Mouse (Mus musculus) stomach, embryonic 14.5 days (tissue): ENCODE data around the gene Myzap. TPM values are rescaled to one million over a fixed set of nuclear protein-coding genes. Genes with fewer than 3 reads are reported as not detected.

Experiments
- ATAC-seq: fragments of 200-750 bp; cut with Nextera tagmentation; 2 replicates; pipeline ENCODE4 v1.8.0; 2017; ENCODE audit warnings: low read depth, moderate TSS enrichment; ENCODE audit not compliant: insufficient number of reproducible peaks, insufficient read depth, low FRiP score
- H3K27ac ChIP-seq: fragments of 300-500 bp; sonication (generic); 2 replicates; pipeline ENCODE4 v1.5.1; 2014; ENCODE audit warnings: mild to moderate bottlenecking, low read length, moderate library complexity, mixed read lengths
- H3K27me3 ChIP-seq: fragments of 300-500 bp; sonication (generic); 2 replicates; pipeline ENCODE4 v1.6.1; 2014; ENCODE audit warnings: low read length, control low read depth, mixed read lengths; ENCODE audit not compliant: control insufficient read depth, insufficient read depth
- H3K36me3 ChIP-seq: fragments of 300-500 bp; sonication (generic); 2 replicates; pipeline ENCODE4 v1.6.1; 2014; ENCODE audit warnings: mild to moderate bottlenecking, control low read depth, low read length, moderate library complexity, mixed read lengths; ENCODE audit not compliant: control insufficient read depth, insufficient read depth
- H3K4me1 ChIP-seq: fragments of 300-500 bp; sonication (generic); 2 replicates; pipeline ENCODE4 v1.6.1; 2014; ENCODE audit warnings: low read length, control low read depth, mixed read lengths; ENCODE audit not compliant: control insufficient read depth, insufficient read depth
- H3K4me2 ChIP-seq: fragments of 300-500 bp; sonication (generic); replicated peaks from 2 replicates; pipeline ENCODE4 v1.6.1; 2014; ENCODE audit warnings: low read depth, low read length, control low read depth
- H3K4me3 ChIP-seq: fragments of 300-500 bp; sonication (generic); 2 replicates; pipeline ENCODE4 v1.5.1; 2014; ENCODE audit warnings: low read depth, low read length, control low read depth
- H3K9ac ChIP-seq: fragments of 300-500 bp; sonication (generic); replicated peaks from 2 replicates; pipeline ENCODE4 v1.6.1; 2014; ENCODE audit warnings: low read depth, mild to moderate bottlenecking, control low read depth, low read length, moderate library complexity, mixed read lengths
- H3K9me3 ChIP-seq: fragments of 300-500 bp; sonication (generic); 2 replicates; pipeline ENCODE4 v1.6.1; 2016; ENCODE audit warnings: low read depth, low read length, control low read depth; ENCODE audit not compliant: control insufficient read depth
- WGBS: fragments of 180-500 bp; shearing (Covaris S2); extraction: QIAGEN DNeasy Blood & Tissue Kit; methylation state at CpG from one replicate; pipeline ENCODE4 v1.1.7; 2014; 5-methylcytosine and 5-hydroxymethylcytosine counted together
- polyA plus RNA-seq: library from polyadenylated mRNA; unstranded; fragments of >200 nt; fragmentation: Nextera tagmentation; extraction: Ambion mirVana; gene quantifications from 2 replicates; pipeline ENCODE4 v1.2.1, GENCODE M21; 2014

Gene Myzap
- polyA plus RNA-seq, 1 experiment from 2014 or later, result 11.1 TPM

DNA sequence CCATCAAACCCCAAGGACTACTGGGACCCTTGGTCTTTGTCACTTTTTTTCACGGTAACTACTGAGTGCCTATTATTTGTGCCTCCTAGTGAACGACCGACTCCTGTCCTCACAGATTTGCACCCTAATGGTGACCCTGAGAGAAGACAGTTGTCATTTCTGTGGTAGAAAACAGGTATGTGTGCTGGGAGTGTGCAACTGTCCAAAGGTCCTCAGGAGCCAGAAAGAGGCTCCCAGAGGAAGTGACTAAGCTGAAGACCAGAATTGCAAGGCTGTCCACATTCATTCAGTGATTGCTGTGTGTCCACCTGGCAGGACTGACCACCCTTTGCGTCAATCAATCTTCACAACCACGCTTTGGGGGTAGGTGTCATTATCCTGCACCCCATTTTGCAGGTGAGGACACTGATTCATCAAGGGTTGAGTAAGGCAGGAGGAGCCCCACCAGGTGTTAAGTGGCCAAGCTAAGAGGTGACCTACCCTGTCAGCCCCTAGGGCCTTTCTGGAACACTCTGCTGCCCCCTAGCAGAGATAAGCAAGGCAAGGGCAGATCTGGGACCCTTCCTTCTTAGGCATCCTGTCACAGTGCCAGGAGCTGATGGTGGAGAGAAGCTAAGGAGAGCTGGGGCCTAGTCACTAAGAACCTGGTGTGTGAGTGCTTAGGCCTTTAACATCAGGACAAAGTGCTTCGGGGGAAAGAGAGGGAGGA, 571 bp upstream of the Myzap start:
- Histone ChIP-seq H3K9ac (no peak overlapping the region), H3K36me3 (no peaks in the 10 kb centered on the region), H3K4me2 (peak overlapping the region; percentile 62), H3K4me1 (peaks cover 7% of the 10 kb centered on the region; the same call in 1 of the 2 replicates), H3K4me3 (peak overlapping the region; percentile 47), H3K27me3 (no peaks in the 10 kb centered on the region), H3K27ac (no peak overlapping the region), H3K9me3 (no peaks in the 10 kb centered on the region)
- no peak; the same call in 1 of the 2 replicates for ATAC-seq
- WGBS, result 36% methylated on average over 6 of the region's 6 CpGs

DNA sequence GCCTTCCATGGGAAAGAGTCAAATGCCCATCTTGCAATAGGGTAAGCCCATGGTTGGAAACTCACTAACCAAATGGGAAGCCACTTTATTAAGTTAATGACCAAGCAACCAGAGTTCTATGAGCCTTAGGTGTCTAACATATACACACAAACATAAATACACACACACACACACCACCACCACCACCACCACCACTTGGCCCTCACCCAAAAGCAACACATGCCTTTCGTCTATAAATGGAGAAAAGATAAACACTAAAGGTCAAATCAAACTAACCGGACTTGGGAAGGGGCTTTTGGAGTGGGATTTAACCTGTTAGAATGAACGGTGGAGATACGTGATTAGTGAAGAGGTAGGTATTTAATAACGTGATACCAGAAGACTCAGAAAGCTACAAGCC, 1.1 kb downstream of the Myzap start:
- peak overlapping the region; percentile 62; the same call in 1 of the 2 replicates for H3K4me2 ChIP-seq
- WGBS, result 21% methylated on average over 5 of the region's 5 CpGs
- no peaks in the 10 kb centered on the region for H3K27me3 ChIP-seq
- H3K27ac ChIP-seq, result no peak overlapping the region
- H3K9ac ChIP-seq, result no peak overlapping the region
- peaks cover 7% of the 10 kb centered on the region; the same call in 1 of the 2 replicates for H3K4me1 ChIP-seq
- ATAC-seq, result no peak
- H3K9me3 ChIP-seq, result no peaks in the 10 kb centered on the region
- H3K36me3 ChIP-seq, result no peaks in the 10 kb centered on the region
- H3K4me3 ChIP-seq, result 0 out of 2 replicates have a peak overlapping the region, but pooled peaks have one; percentile 1

DNA sequence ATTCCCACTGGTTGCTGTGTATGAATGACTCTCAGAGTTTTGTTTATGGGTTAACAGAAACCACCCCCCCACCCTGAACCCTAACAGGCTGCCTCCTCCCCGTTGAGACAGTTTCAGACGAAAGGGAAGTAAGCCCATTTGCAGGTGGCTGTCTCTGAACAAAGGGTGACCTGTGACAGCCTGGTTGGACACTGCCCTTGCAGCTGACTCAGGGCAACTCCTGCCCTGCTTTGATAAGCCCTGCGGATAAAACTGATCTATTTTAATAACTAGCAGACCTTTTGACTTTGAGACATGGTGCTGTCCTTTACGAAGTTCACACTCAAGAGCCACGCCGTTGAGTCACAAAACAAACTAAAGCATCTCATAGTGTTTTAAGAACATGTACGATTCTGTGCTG, 2.4 kb downstream of the Myzap start:
- WGBS, result 68% methylated on average over 7 of the region's 7 CpGs
- no peak overlapping the region for H3K4me2 ChIP-seq
- H3K9ac ChIP-seq, result no peak overlapping the region
- H3K27me3 ChIP-seq, result no peaks in the 10 kb centered on the region
- H3K36me3 ChIP-seq, result no peaks in the 10 kb centered on the region
- ATAC-seq, result no peak
- H3K9me3 ChIP-seq, result no peaks in the 10 kb centered on the region; the same call in 1 of the 2 replicates
- peaks cover 7% of the 10 kb centered on the region; the same call in 1 of the 2 replicates for H3K4me1 ChIP-seq
- H3K4me3 ChIP-seq, result no peak overlapping the region
- no peak overlapping the region for H3K27ac ChIP-seq

DNA sequence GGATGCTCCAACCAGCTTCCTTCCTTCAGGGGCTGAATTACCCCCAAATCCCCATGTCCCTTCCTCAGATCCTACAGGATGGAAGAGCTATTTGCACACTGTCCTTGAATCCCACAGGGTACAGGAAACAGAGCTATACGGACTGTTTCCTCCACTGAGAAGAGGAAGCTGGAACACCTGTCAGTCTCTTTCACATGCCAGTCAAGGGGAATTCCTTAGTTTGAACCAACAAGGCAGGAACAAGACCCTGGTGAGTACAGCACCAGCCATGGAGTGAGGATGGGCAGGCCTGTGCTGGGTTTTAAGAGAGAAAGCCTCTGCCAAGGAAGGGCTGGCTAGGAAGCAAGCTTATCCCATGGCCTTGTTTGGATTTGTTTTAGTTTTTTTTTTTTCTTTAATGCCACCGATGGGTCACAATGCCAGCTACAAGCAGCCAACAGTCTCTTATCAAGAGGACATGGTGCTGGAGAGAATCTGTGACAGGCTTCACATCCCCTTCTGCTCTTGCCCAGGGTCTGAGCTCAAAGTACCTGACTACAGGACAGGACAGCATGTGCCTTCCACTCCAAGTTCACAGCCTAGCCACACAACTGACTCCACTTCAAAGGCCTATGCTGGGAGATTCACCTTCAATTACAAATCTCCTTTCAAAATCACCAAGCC, 3.1 kb downstream of the Myzap start:
- Histone ChIP-seq H3K4me2 (no peak overlapping the region), H3K27me3 (no peaks in the 10 kb centered on the region), H3K9ac (no peak overlapping the region), H3K4me1 (peaks cover 7% of the 10 kb centered on the region; the same call in 1 of the 2 replicates), H3K9me3 (no peaks in the 10 kb centered on the region; the same call in 1 of the 2 replicates), H3K27ac (no peak overlapping the region), H3K4me3 (no peak overlapping the region), H3K36me3 (no peaks in the 10 kb centered on the region)
- 81% methylated on average over 2 of the region's 2 CpGs for WGBS
- ATAC-seq, result no peak

DNA sequence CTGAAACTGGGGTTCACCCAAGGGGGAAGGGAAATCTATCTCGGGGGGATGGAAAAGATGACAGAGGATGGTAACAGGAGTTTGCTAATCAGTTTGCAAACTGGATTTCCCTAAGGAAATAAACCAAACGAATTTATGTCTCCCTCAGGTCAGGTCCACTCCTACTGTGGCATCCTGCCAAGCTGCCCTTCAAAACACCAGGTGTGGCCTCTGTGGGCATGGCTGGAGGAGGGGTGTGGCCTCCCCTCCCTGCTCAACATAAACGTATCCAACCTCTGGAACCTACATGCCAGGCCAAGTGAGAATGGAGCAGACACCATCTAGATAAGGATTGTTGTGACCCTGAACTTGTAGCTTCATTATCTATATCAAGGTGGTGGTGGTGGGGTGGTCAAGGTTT, 5.8 kb downstream of the Myzap start:
- no peak overlapping the region for H3K27ac ChIP-seq
- H3K9me3 ChIP-seq, result no peaks in the 10 kb centered on the region; the same call in 1 of the 2 replicates
- H3K4me2 ChIP-seq, result no peak overlapping the region
- H3K4me1 ChIP-seq, result no peaks in the 10 kb centered on the region
- no peaks in the 10 kb centered on the region for H3K36me3 ChIP-seq
- no peak for ATAC-seq
- WGBS, result 49% methylated on average over 3 of the region's 3 CpGs
- H3K4me3 ChIP-seq, result no peak overlapping the region
- no peak overlapping the region for H3K9ac ChIP-seq
- H3K27me3 ChIP-seq, result no peaks in the 10 kb centered on the region

DNA sequence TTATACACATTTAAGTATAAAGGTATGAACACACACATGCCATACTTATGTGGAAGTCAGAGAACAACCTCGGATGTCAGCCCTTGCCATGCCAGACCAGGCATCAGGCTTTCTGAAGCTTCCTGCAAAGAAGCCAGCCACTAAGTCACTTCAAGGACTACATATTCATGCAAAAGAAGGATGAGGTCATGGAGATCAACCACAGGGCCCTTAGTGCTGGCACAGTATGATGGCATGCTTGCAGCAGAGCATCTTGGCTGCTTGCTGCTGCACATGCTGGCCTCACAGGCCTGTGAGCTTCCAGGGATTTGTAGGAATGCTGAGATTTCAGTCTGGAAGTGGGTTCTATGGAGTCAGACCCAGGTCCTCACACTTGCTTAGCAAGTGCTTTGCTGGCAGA, 9.4 kb downstream of the Myzap start:
- Histone ChIP-seq H3K27ac (no peak overlapping the region), H3K36me3 (no peaks in the 10 kb centered on the region), H3K4me2 (no peak overlapping the region), H3K4me3 (no peak overlapping the region), H3K27me3 (no peaks in the 10 kb centered on the region), H3K9ac (no peak overlapping the region), H3K4me1 (no peaks in the 10 kb centered on the region; the same call in 1 of the 2 replicates), H3K9me3 (no peaks in the 10 kb centered on the region; the same call in 1 of the 2 replicates)
- no peak for ATAC-seq
- WGBS, result 74% methylated on average over 1 of the region's 1 CpGs

DNA sequence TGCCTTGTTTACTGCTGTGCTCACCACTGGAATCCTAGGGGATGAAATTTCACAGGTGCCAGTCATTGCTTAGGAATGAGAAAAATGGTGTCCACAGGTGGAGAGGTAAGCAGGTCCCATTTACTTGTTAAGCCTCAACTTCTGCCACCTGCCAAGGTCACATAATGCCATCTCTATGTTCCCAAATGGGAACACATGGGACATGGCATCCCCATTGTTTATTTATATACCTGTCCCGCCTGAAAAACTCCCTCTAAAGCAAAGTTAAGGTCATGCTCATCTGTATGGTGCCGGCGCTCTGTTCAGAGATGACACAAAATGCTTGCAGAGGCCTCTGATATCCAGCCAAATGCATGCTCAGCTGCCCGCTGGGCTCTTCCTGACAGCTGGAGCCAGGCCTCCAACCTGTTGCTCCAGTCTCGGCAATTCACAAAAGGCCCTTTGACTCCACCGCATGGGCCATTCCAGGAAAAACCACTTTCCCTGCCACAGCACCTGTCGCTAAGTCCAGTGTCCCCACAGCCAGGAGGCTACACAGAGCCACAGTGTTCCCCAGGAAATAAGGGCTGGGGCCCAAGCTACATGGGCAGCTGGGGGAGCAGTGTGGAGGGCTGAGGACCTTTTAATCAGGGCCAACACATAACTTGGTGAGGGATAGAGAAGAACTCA, 13.1 kb downstream of the Myzap start:
- no peak overlapping the region for H3K4me3 ChIP-seq
- H3K9me3 ChIP-seq, result no peaks in the 10 kb centered on the region
- H3K27me3 ChIP-seq, result no peaks in the 10 kb centered on the region
- no peak overlapping the region for H3K9ac ChIP-seq
- no peaks in the 10 kb centered on the region; the same call in 1 of the 2 replicates for H3K4me1 ChIP-seq
- H3K4me2 ChIP-seq, result no peak overlapping the region
- 62% methylated on average over 7 of the region's 7 CpGs for WGBS
- no peak overlapping the region for H3K27ac ChIP-seq
- no peak for ATAC-seq
- H3K36me3 ChIP-seq, result no peaks in the 10 kb centered on the region

DNA sequence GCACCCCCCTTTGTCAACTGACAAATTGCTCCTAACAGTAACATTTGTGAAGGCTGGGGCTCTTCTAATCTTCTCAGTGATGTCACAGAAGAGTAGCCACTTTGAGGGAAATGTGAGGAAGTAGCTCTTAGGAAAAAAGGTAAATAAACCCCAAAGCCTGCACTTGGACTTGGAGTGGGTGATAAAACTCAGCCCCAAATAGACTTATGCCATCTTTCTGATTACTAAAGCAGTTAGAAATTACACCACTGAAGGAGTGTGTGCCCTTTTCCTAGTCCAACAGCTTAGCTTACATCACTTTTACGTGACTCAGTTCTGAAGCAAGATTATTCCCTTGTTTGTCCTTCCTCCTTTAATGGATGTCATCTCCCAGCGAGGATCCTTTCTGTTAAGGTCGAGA, 17.7 kb downstream of the Myzap start:
- Histone ChIP-seq H3K4me1 (no peaks in the 10 kb centered on the region; the same call in 1 of the 2 replicates), H3K36me3 (no peaks in the 10 kb centered on the region), H3K27me3 (no peaks in the 10 kb centered on the region), H3K9ac (no peak overlapping the region), H3K4me3 (no peak overlapping the region), H3K9me3 (no peaks in the 10 kb centered on the region), H3K27ac (no peak overlapping the region), H3K4me2 (no peak overlapping the region)
- WGBS, result 64% methylated on average over 3 of the region's 3 CpGs
- ATAC-seq, result no peak
